Mouse (Mus musculus): Measurements from ENCODE around the gene Olfr785. TPM values are rescaled to one million over a fixed set of nuclear protein-coding genes. Genes with fewer than 3 reads are reported as not detected.

The Olfr785 gene
- total and polyA plus RNA-seq, 2 experiments from 2014 or later: not detected

DNA sequence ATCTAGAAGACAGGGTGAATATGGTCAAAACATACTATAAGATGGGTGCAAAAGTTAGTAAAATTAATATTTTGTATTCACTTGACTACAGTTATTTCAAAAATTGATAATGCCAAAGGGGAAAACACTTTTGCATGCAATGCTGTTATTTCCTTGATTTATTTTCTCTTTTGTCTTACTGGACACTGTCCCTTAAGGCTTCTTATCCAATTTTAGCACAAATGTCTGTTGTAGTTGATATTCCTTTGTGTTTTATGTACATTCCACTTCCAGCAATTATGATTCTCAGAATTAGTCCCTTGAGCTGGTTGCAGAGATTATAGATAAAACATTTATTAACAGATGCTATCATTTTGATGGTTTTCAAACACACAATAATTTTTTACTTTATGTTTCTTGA is 21.8 kb downstream of the Olfr785 start, which contains the start of gene Olfr786:
Olfr786 (plus strand) TSS at position 301 of the 400 bp plus-strand sequence.
- no peak within 1 kb of the TSS for H3K4me2 ChIP-seq (ENCODE audit: low read depth, low read length, poor library complexity, severe bottlenecking)
- no peaks in the 10 kb centered on the region for H3K9me3 ChIP-seq (ENCODE audit: low read length)
- no peaks in the 10 kb centered on the region for H3K27me3 ChIP-seq (ENCODE audit: insufficient read depth, low read length)
- DNase-seq (ENCODE audit: low spot score) (no peak), ATAC-seq (ENCODE audit: low FRiP score) (no peak)
- H3K36me3 ChIP-seq (ENCODE audit: insufficient read depth, low read length): no peaks in the 10 kb centered on the region
- H3K27ac ChIP-seq (ENCODE audit: low read depth, low read length): no peak within 1 kb of the TSS
- H3K4me3 ChIP-seq (ENCODE audit: low read depth, low read length): no peak within 1 kb of the TSS
- no peak for TF ChIP-seq CTCF (IDR thresholded peaks at IDR 0.05)
- H3K9ac ChIP-seq (replicated peaks; ENCODE audit: low read length, poor library complexity, severe bottlenecking): no peak within 1 kb of the TSS
- no peaks in the 10 kb centered on the region for H3K4me1 ChIP-seq (ENCODE audit: insufficient read depth, low read length)

Other genes with a start within 250 kb of the Olfr785 start
- not detected in 2 replicates for gene Olfr771, start 240.7 kb upstream of the Olfr785 start, total RNA-seq (2014; rRNA removed)
- not detected in 2 replicates for gene Olfr771, start 240.7 kb upstream of the Olfr785 start, polyA plus RNA-seq (2015; fragmentation: Nextera tagmentation; extraction: Ambion mirVana)
- not detected in 2 replicates for gene Olfr772, start 227.5 kb upstream of the Olfr785 start, total RNA-seq (2014; rRNA removed)
- not detected in 2 replicates for gene Olfr772, start 227.5 kb upstream of the Olfr785 start, polyA plus RNA-seq (2015; fragmentation: Nextera tagmentation; extraction: Ambion mirVana)
- gene Olfr773, start 218.0 kb upstream of the Olfr785 start, total RNA-seq (2014; rRNA removed): not detected in 2 replicates
- not detected in 2 replicates for gene Olfr773, start 218.0 kb upstream of the Olfr785 start, polyA plus RNA-seq (2015; fragmentation: Nextera tagmentation; extraction: Ambion mirVana)
- not detected in 2 replicates for gene Olfr774, start 169.2 kb upstream of the Olfr785 start, total RNA-seq (2014; rRNA removed)
- gene Olfr774, start 169.2 kb upstream of the Olfr785 start, polyA plus RNA-seq (2015; fragmentation: Nextera tagmentation; extraction: Ambion mirVana): not detected in 2 replicates
- gene Olfr775, start 157.0 kb upstream of the Olfr785 start, total RNA-seq (2014; rRNA removed): not detected in 2 replicates
- gene Olfr775, start 157.0 kb upstream of the Olfr785 start, polyA plus RNA-seq (2015; fragmentation: Nextera tagmentation; extraction: Ambion mirVana): not detected in 2 replicates
- not detected in 2 replicates for gene Olfr776, start 146.3 kb upstream of the Olfr785 start, total RNA-seq (2014; rRNA removed)
- gene Olfr776, start 146.3 kb upstream of the Olfr785 start, polyA plus RNA-seq (2015; fragmentation: Nextera tagmentation; extraction: Ambion mirVana): not detected in 2 replicates
- not detected in 2 replicates for gene Olfr777, start 133.9 kb upstream of the Olfr785 start, total RNA-seq (2014; rRNA removed)
- gene Olfr777, start 133.9 kb upstream of the Olfr785 start, polyA plus RNA-seq (2015; fragmentation: Nextera tagmentation; extraction: Ambion mirVana): not detected in 2 replicates
- gene Olfr780, start 87.3 kb upstream of the Olfr785 start, total RNA-seq (2014; rRNA removed): not detected in 2 replicates
- not detected in 2 replicates for gene Olfr780, start 87.3 kb upstream of the Olfr785 start, polyA plus RNA-seq (2015; fragmentation: Nextera tagmentation; extraction: Ambion mirVana)
- not detected in 2 replicates for gene Olfr781, start 76.6 kb upstream of the Olfr785 start, total RNA-seq (2014; rRNA removed)
- gene Olfr781, start 76.6 kb upstream of the Olfr785 start, polyA plus RNA-seq (2015; fragmentation: Nextera tagmentation; extraction: Ambion mirVana): not detected in 2 replicates
- gene Olfr782, start 56.6 kb upstream of the Olfr785 start, total RNA-seq (2014; rRNA removed): not detected in 2 replicates
- not detected in 2 replicates for gene Olfr782, start 56.6 kb upstream of the Olfr785 start, polyA plus RNA-seq (2015; fragmentation: Nextera tagmentation; extraction: Ambion mirVana)
- 0.66 and 0.82 TPM in 2 replicates for gene Olfr784, start 21.3 kb upstream of the Olfr785 start, total RNA-seq (2014; rRNA removed)
- gene Olfr784, start 21.3 kb upstream of the Olfr785 start, polyA plus RNA-seq (2015; fragmentation: Nextera tagmentation; extraction: Ambion mirVana): not detected in 2 replicates
- not detected in 2 replicates for gene Olfr786, start 21.9 kb downstream of the Olfr785 start, total RNA-seq (2014; rRNA removed)
- gene Olfr786, start 21.9 kb downstream of the Olfr785 start, polyA plus RNA-seq (2015; fragmentation: Nextera tagmentation; extraction: Ambion mirVana): not detected in 2 replicates
- not detected in 2 replicates for gene Olfr787, start 56.4 kb downstream of the Olfr785 start, total RNA-seq (2014; rRNA removed)
- not detected in 2 replicates for gene Olfr787, start 56.4 kb downstream of the Olfr785 start, polyA plus RNA-seq (2015; fragmentation: Nextera tagmentation; extraction: Ambion mirVana)
- not detected in 2 replicates for gene Olfr788, start 65.6 kb downstream of the Olfr785 start, total RNA-seq (2014; rRNA removed)
- not detected in 2 replicates for gene Olfr788, start 65.6 kb downstream of the Olfr785 start, polyA plus RNA-seq (2015; fragmentation: Nextera tagmentation; extraction: Ambion mirVana)
- not detected in 2 replicates for gene Olfr789, start 79.3 kb downstream of the Olfr785 start, total RNA-seq (2014; rRNA removed)
- not detected in 2 replicates for gene Olfr789, start 79.3 kb downstream of the Olfr785 start, polyA plus RNA-seq (2015; fragmentation: Nextera tagmentation; extraction: Ambion mirVana)
- gene Olfr790, start 93.1 kb downstream of the Olfr785 start, total RNA-seq (2014; rRNA removed): not detected in 2 replicates
- gene Olfr790, start 93.1 kb downstream of the Olfr785 start, polyA plus RNA-seq (2015; fragmentation: Nextera tagmentation; extraction: Ambion mirVana): not detected in 2 replicates
- not detected in 2 replicates for gene Olfr791, start 116.4 kb downstream of the Olfr785 start, total RNA-seq (2014; rRNA removed)
- gene Olfr791, start 116.4 kb downstream of the Olfr785 start, polyA plus RNA-seq (2015; fragmentation: Nextera tagmentation; extraction: Ambion mirVana): not detected in 2 replicates
- gene Olfr792, start 133.7 kb downstream of the Olfr785 start, total RNA-seq (2014; rRNA removed): not detected in 2 replicates
- gene Olfr792, start 133.7 kb downstream of the Olfr785 start, polyA plus RNA-seq (2015; fragmentation: Nextera tagmentation; extraction: Ambion mirVana): not detected in 2 replicates
- gene Olfr794, start 162.2 kb downstream of the Olfr785 start, total RNA-seq (2014; rRNA removed): not detected in 2 replicates
- gene Olfr794, start 162.2 kb downstream of the Olfr785 start, polyA plus RNA-seq (2015; fragmentation: Nextera tagmentation; extraction: Ambion mirVana): not detected in 2 replicates
- gene Olfr796, start 207.1 kb downstream of the Olfr785 start, total RNA-seq (2014; rRNA removed): not detected in 2 replicates
- gene Olfr796, start 207.1 kb downstream of the Olfr785 start, polyA plus RNA-seq (2015; fragmentation: Nextera tagmentation; extraction: Ambion mirVana): not detected in 2 replicates
- gene Olfr798, start 222.5 kb downstream of the Olfr785 start, total RNA-seq (2014; rRNA removed): not detected in 2 replicates
- gene Olfr798, start 222.5 kb downstream of the Olfr785 start, polyA plus RNA-seq (2015; fragmentation: Nextera tagmentation; extraction: Ambion mirVana): not detected in 2 replicates
- not detected in 2 replicates for gene Olfr799, start 232.1 kb downstream of the Olfr785 start, total RNA-seq (2014; rRNA removed)
- not detected in 2 replicates for gene Olfr799, start 232.1 kb downstream of the Olfr785 start, polyA plus RNA-seq (2015; fragmentation: Nextera tagmentation; extraction: Ambion mirVana)

All from midbrain, postnatal 0 days (tissue).